Mouse (Mus musculus): Measurements from ENCODE around the gene Becn1. TPM values are rescaled to one million over a fixed set of nuclear protein-coding genes. Genes with fewer than 3 reads are reported as not detected.
A peak's percentile ranks its signal among the peaks of the same experiment; 100 is the strongest.

Gene Becn1
- polyA plus RNA-seq, 1 experiment from 2014 or later, result 72.3 TPM

- peaks cover 15% of the 10 kb centered on the region; the same call in 1 of the 2 replicates for H3K4me1 ChIP-seq (ENCODE audit: insufficient read depth)
- TF ChIP-seq EP300 (IDR thresholded peaks at IDR 0.05; ENCODE audit: low read depth) (no peak), CTCF (IDR thresholded peaks at IDR 0.05; ENCODE audit: low read depth) (no peak)
These were observed 9.0 kb upstream of the Becn1 start for GRCm38 (mm10) chr11:101311083-101311482.

DNA sequence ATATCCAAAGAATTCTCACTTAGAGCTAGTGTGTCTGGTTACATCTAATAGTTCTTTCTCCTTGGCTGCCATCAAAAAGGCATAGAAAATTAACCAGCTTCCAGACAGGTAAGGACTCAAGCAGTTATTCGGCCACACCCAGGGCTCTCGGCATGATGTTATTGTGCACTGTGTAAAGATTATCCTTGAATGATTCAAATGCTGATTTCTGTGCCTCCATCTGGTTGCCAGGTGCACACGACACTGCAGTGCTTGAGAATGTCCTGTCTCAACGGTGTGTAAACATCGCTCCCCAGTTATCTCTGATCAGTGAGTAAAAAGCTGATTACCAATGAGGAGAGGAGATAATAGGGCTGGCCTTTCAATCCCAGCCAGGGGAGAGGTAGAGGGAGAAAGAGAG lies 5.7 kb upstream of the Becn1 start:
- Histone ChIP-seq H3K4me1 (ENCODE audit: insufficient read depth) (peaks cover 5% of the 10 kb centered on the region; the same call in 1 of the 2 replicates), H3K4me3 (ENCODE audit: low read depth, low read length) (no peak overlapping the region), H3K36me3 (replicated peaks; ENCODE audit: insufficient read depth, low read length) (no peaks in the 10 kb centered on the region), H3K4me2 (ENCODE audit: low read depth, low read length) (no peak overlapping the region), H3K27ac (ENCODE audit: low read depth) (no peak overlapping the region), H3K9ac (replicated peaks) (no peak overlapping the region; the same call in 1 of the 2 replicates), H3K27me3 (ENCODE audit: insufficient read depth, low read length) (no peaks in the 10 kb centered on the region), H3K9me3 (ENCODE audit: low read length) (no peaks in the 10 kb centered on the region)
- ATAC-seq (no peak), DNase-seq (no peak)
- TF ChIP-seq EP300 (IDR thresholded peaks at IDR 0.05; ENCODE audit: low read depth) (no peak), CTCF (IDR thresholded peaks at IDR 0.05; ENCODE audit: low read depth) (no peak)
- 25% methylated on average over 5 of the region's 5 CpGs for WGBS (ENCODE audit: insufficient replicate concordance)

More at GRCm38 (mm10) chr11:101311083-101311482, 9.0 kb upstream of the Becn1 start:
- H3K9ac ChIP-seq (replicated peaks), result no peak overlapping the region
- no peak overlapping the region for H3K4me3 ChIP-seq (ENCODE audit: low read depth, low read length)
- ATAC-seq, result no peak
- WGBS (ENCODE audit: insufficient replicate concordance), result 73% methylated on average over 3 of the region's 3 CpGs
- no peaks in the 10 kb centered on the region for H3K36me3 ChIP-seq (replicated peaks; ENCODE audit: insufficient read depth, low read length)
- no peak overlapping the region for H3K27ac ChIP-seq (ENCODE audit: low read depth)
- H3K9me3 ChIP-seq (ENCODE audit: low read length), result no peaks in the 10 kb centered on the region
- H3K4me2 ChIP-seq (ENCODE audit: low read depth, low read length), result no peak overlapping the region
- DNase-seq, result no peak
- H3K27me3 ChIP-seq (ENCODE audit: insufficient read depth, low read length), result no peaks in the 10 kb centered on the region

GRCm38 (mm10) chr11:101301299-101302003 lies 635 bp downstream of the Becn1 start:
- TF ChIP-seq EP300 (IDR thresholded peaks at IDR 0.05; ENCODE audit: low read depth) (no peak), CTCF (IDR thresholded peaks at IDR 0.05; ENCODE audit: low read depth) (no peak)
- Histone ChIP-seq H3K36me3 (replicated peaks; ENCODE audit: insufficient read depth, low read length) (peaks cover 27% of the 10 kb centered on the region), H3K4me2 (ENCODE audit: low read depth, low read length) (peak overlapping the region; percentile 89), H3K9ac (replicated peaks) (peak overlapping the region; percentile 98), H3K4me3 (ENCODE audit: low read depth, low read length) (peak overlapping the region; percentile 98), H3K4me1 (ENCODE audit: insufficient read depth) (peaks cover 16% of the 10 kb centered on the region), H3K27me3 (ENCODE audit: insufficient read depth, low read length) (no peaks in the 10 kb centered on the region), H3K27ac (ENCODE audit: low read depth) (peak overlapping the region; percentile 90), H3K9me3 (ENCODE audit: low read length) (no peaks in the 10 kb centered on the region)
- DNase-seq (no peak), ATAC-seq (peak; percentile 54)
- WGBS (ENCODE audit: insufficient replicate concordance), result 9% methylated on average over 26 of the region's 26 CpGs

DNA sequence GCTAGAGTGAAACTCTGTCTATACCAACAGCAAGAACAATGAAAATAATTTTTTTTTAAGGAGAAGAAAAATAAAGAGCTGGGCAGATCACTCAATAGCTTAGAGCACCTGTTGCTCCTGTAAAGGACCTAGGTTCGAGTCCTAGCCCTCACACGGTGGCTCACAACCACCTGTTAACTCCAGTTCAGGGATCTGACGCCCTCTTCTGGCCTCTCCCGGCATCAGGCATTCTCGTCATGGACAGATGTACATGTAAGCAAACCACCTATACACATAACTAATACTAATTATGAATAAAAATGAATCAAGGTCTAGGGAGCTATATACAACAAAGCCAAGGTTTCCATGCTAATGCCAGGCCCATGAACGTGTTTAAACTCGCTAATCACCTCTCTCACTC lies 1.2 kb downstream of the Becn1 start:
- no peaks in the 10 kb centered on the region for H3K9me3 ChIP-seq (ENCODE audit: low read length)
- 57% methylated on average over 7 of the region's 7 CpGs for WGBS (ENCODE audit: insufficient replicate concordance)
- H3K4me2 ChIP-seq (ENCODE audit: low read depth, low read length), result peak overlapping the region; percentile 89
- ATAC-seq (no peak), DNase-seq (peak; percentile 67)
- H3K27ac ChIP-seq (ENCODE audit: low read depth), result no peak overlapping the region
- TF ChIP-seq EP300 (IDR thresholded peaks at IDR 0.05; ENCODE audit: low read depth) (no peak), CTCF (IDR thresholded peaks at IDR 0.05; ENCODE audit: low read depth) (peak; percentile 64)
- peaks cover 16% of the 10 kb centered on the region for H3K4me1 ChIP-seq (ENCODE audit: insufficient read depth)
- peak overlapping the region; percentile 98 for H3K4me3 ChIP-seq (ENCODE audit: low read depth, low read length)
- H3K27me3 ChIP-seq (ENCODE audit: insufficient read depth, low read length), result no peaks in the 10 kb centered on the region
- H3K9ac ChIP-seq (replicated peaks), result peak overlapping the region; percentile 98
- H3K36me3 ChIP-seq (replicated peaks; ENCODE audit: insufficient read depth, low read length), result peaks cover 32% of the 10 kb centered on the region

DNA sequence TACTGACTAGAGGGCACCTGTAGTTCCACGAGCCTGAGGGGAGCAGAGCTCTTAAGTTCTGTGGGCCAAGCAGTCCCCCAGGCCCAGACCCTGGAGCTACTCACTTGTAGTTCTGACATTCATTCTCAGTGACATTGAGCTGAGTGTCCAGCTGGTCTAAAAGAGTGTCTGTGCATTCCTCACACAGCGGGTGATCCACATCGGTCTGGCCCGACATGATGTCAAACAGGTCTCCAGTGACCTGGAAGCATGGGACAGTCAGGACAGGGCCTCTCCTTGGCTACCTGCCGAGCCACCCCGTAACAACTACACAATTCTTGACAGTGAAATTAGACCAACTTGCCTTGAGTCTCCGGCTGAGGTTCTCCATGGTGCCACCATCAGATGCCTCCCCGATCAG lies 6.9 kb downstream of the Becn1 start:
- no peak overlapping the region for H3K9ac ChIP-seq (replicated peaks)
- H3K4me2 ChIP-seq (ENCODE audit: low read depth, low read length), result no peak overlapping the region
- ATAC-seq (no peak), DNase-seq (no peak)
- no peaks in the 10 kb centered on the region for H3K27me3 ChIP-seq (ENCODE audit: insufficient read depth, low read length)
- no peaks in the 10 kb centered on the region; the same call in 1 of the 2 replicates for H3K4me1 ChIP-seq (ENCODE audit: insufficient read depth)
- H3K27ac ChIP-seq (ENCODE audit: low read depth), result no peak overlapping the region
- no peaks in the 10 kb centered on the region for H3K9me3 ChIP-seq (ENCODE audit: low read length)
- H3K4me3 ChIP-seq (ENCODE audit: low read depth, low read length), result no peak overlapping the region
- TF ChIP-seq CTCF (IDR thresholded peaks at IDR 0.05; ENCODE audit: low read depth), result no peak
- TF ChIP-seq EP300 (IDR thresholded peaks at IDR 0.05; ENCODE audit: low read depth), result no peak
- peaks cover 83% of the 10 kb centered on the region for H3K36me3 ChIP-seq (replicated peaks; ENCODE audit: insufficient read depth, low read length)
- 97% methylated on average over 8 of the region's 8 CpGs for WGBS (ENCODE audit: insufficient replicate concordance)

- Histone ChIP-seq H3K4me1 (ENCODE audit: insufficient read depth) (peaks cover 4% of the 10 kb centered on the region; the same call in 1 of the 2 replicates), H3K9ac (replicated peaks) (no peak overlapping the region), H3K27me3 (ENCODE audit: insufficient read depth, low read length) (no peaks in the 10 kb centered on the region), H3K9me3 (ENCODE audit: low read length) (no peaks in the 10 kb centered on the region), H3K4me3 (ENCODE audit: low read depth, low read length) (no peak overlapping the region), H3K27ac (ENCODE audit: low read depth) (no peak overlapping the region), H3K36me3 (replicated peaks; ENCODE audit: insufficient read depth, low read length) (peaks cover 78% of the 10 kb centered on the region), H3K4me2 (ENCODE audit: low read depth, low read length) (no peak overlapping the region)
- TF ChIP-seq EP300 (IDR thresholded peaks at IDR 0.05; ENCODE audit: low read depth), result no peak
- WGBS (ENCODE audit: insufficient replicate concordance), result 89% methylated on average over 8 of the region's 8 CpGs
- DNase-seq (no peak), ATAC-seq (no peak)
These were observed 10.9 kb downstream of the Becn1 start for GRCm38 (mm10) chr11:101291231-101291630.
